Comparison of ENCODE assay signal across 25 mouse cellular contexts in genomic region chr9:58537774-58538173, GRCm38 (mm10). TPM values are rescaled to one million over a fixed set of nuclear protein-coding genes. Genes with fewer than 3 reads are reported as not detected.
DNase-seq lines count a peak whose midpoint lies in the region; ATAC-seq and TF ChIP-seq lines count a peak whose summit lies in the region.
"Had no signal": no experiment of that assay in that cellular context is flagged by ENCODE, and none has a peak within 500 bp of the region (broad histone marks: within the 10 kb centered on the region; RNA-seq: fewer than 3 reads in every experiment).

No protein-coding gene starts in this region.

- TF ChIP-seq RAD21 in MEL (IDR thresholded peaks at IDR 0.05; ENCODE audit: low read depth, low read length), result no peak

- no peaks in the 10 kb centered on the region for H3K27me3 ChIP-seq in MEL (ENCODE audit: control insufficient read depth in 1 of 2, insufficient read depth in 2 of 2, low read length in 2 of 2)
- H3K27me3 ChIP-seq: forebrain, embryonic 15.5 days; heart, embryonic 12.5 days; neural tube, embryonic 12.5 days had no signal

- peak; percentile 10 to 22; a peak in 1 of 4 replicates for ATAC-seq in hematopoietic stem cell, adult 5-6 weeks (replicated peaks in 1 of 2; ENCODE audit: insufficient read depth in 1 of 2, low FRiP score in 2 of 2, low TSS enrichment in 1 of 2, low read depth in 1 of 2, poor library complexity in 2 of 2, severe bottlenecking in 2 of 2)
- peak; percentile 4 for ATAC-seq in neutrophil, adult 5-6 weeks (ENCODE audit: extremely low read depth, insufficient number of reproducible peaks, low FRiP score, poor library complexity, severe bottlenecking)
- ATAC-seq: CD4-positive, CD25-positive, alpha-beta regulatory T cell, adult 4 months; forebrain, embryonic 15.5 days; inflammation-experienced regulatory T-cells, adult 6 months had no signal

- H3K27ac ChIP-seq in MEL (ENCODE audit: control insufficient read depth, low read depth, low read length), result peak overlapping the region; percentile 50
- H3K27ac ChIP-seq: embryonic facial prominence, embryonic 10.5 days; forebrain, embryonic 15.5 days; hindbrain, embryonic 14.5 days; neural tube, embryonic 12.5 days had no signal

- H3K79me2 ChIP-seq in MEL (ENCODE audit: control insufficient read depth, insufficient read depth, low read length, poor library complexity), result no peaks in the 10 kb centered on the region

- peak; percentile 59 to 66 for DNase-seq in B cell, adult 2 months
- peak; percentile 87 for DNase-seq in MEL (ENCODE audit: low read depth, low spot score)
- DNase-seq in ovary, postnatal 36 days (ENCODE audit: low spot score), result no peak
- DNase-seq in thymus, postnatal 36 days, result no peak
- no peak for DNase-seq in gastrocnemius, adult 8-10 months (ENCODE audit: low spot score in 2 of 2)
- DNase-seq: adrenal gland, postnatal 10 days; gastrocnemius, postnatal 10 days; heart, adult 18-20 months; heart, postnatal 14 days; kidney, adult 2 months; kidney, postnatal 10 days; lung, adult 18-20 months; lung, postnatal 10 days; midbrain, embryonic 14.5 days; thymus, postnatal 25 days had no signal

- TF ChIP-seq POLR2A in MEL (IDR thresholded peaks at IDR 0.05; ENCODE audit: control insufficient read depth in 1 of 2, insufficient read depth in 1 of 2, low read depth in 1 of 2, low read length in 2 of 2, poor library complexity in 1 of 2), result no peak

- TF ChIP-seq CTCF in MEL (IDR thresholded peaks at IDR 0.05 in 2 of 3, conservative IDR thresholded peaks at IDR 0.05 in 1 of 3; ENCODE audit: control insufficient read depth in 1 of 3, insufficient read depth in 1 of 3, low read depth in 2 of 3, low read length in 3 of 3, poor library complexity in 1 of 3, severe bottlenecking in 1 of 3), result no peak

- H3K4me1 ChIP-seq in MEL (ENCODE audit: control insufficient read depth in 1 of 2, insufficient read depth in 2 of 2, low read length in 2 of 2), result peaks cover 6 to 30% of the 10 kb centered on the region in 2 experiments

- no peaks in the 10 kb centered on the region for H3K9me3 ChIP-seq in MEL (replicated peaks; ENCODE audit: insufficient read depth, low read length)
- H3K9me3 ChIP-seq: embryonic facial prominence, embryonic 10.5 days; forebrain, embryonic 15.5 days; heart, embryonic 12.5 days; neural tube, embryonic 12.5 days had no signal

- H3K36me3 ChIP-seq in MEL (ENCODE audit: control insufficient read depth in 1 of 2, insufficient read depth in 2 of 2, low read length in 2 of 2), result peaks cover 0 to 9% of the 10 kb centered on the region in 2 experiments; a peak in 2 of 4 replicates

- peak; percentile 54 to 87; a peak in 3 of 4 replicates for TF ChIP-seq EP300 in MEL (IDR thresholded peaks at IDR 0.05; ENCODE audit: low read depth in 1 of 2, low read length in 2 of 2)

- no peak overlapping the region for H3K4me3 ChIP-seq in MEL (ENCODE audit: control insufficient read depth in 1 of 2, insufficient read depth in 1 of 2, low read depth in 2 of 2, low read length in 2 of 2)
- H3K4me3 ChIP-seq: embryonic facial prominence, embryonic 10.5 days; forebrain, embryonic 15.5 days; heart, embryonic 12.5 days; neural tube, embryonic 12.5 days had no signal

- peak overlapping the region; percentile 18; the same call in 1 of the 2 replicates for H3K9ac ChIP-seq in MEL (ENCODE audit: control insufficient read depth, low read depth, low read length, poor library complexity, severe bottlenecking)
- H3K9ac ChIP-seq: forebrain, embryonic 15.5 days; heart, embryonic 12.5 days; hindbrain, embryonic 14.5 days; neural tube, embryonic 12.5 days had no signal

TF ChIP-seq in MEL, 35 proteins besides CTCF, POLR2A, EP300 and RAD21:
- no peak for TF ChIP-seq UBTF (IDR thresholded peaks at IDR 0.05; ENCODE audit: borderline replicate concordance, insufficient read depth, low read depth, low read length)
- peak; percentile 37; the same call in 1 of the 2 replicates for TF ChIP-seq SIN3A (IDR thresholded peaks at IDR 0.05; ENCODE audit: low read length)
- no peak for TF ChIP-seq POLR2AphosphoS2 (IDR thresholded peaks at IDR 0.05; ENCODE audit: low read length)
- TF ChIP-seq RCOR1 (IDR thresholded peaks at IDR 0.05; ENCODE audit: low read depth, low read length), result peak; percentile 62; the same call in 1 of the 2 replicates
- TF ChIP-seq TBP (IDR thresholded peaks at IDR 0.05; ENCODE audit: low read depth, low read length), result 0 out of 2 replicates have a peak, but pooled peaks have one; percentile 16
- no peak for TF ChIP-seq ZKSCAN1 (IDR thresholded peaks at IDR 0.05; ENCODE audit: low read depth, low read length)
- no peak for TF ChIP-seq MXI1 (IDR thresholded peaks at IDR 0.05; ENCODE audit: low read depth, low read length)
- no peak for TF ChIP-seq CHD1 (IDR thresholded peaks at IDR 0.05; ENCODE audit: low read depth, low read length)
- TF ChIP-seq SMC3 (IDR thresholded peaks at IDR 0.05; ENCODE audit: low read depth, low read length), result no peak
- no peak for TF ChIP-seq NRF1 (IDR thresholded peaks at IDR 0.05; ENCODE audit: insufficient read depth, low read depth, low read length, poor library complexity, severe bottlenecking)
- TF ChIP-seq KAT2A (conservative IDR thresholded peaks at IDR 0.05; ENCODE audit: low read depth, low read length), result no peak
- no peak for TF ChIP-seq ELF1 (IDR thresholded peaks at IDR 0.05; ENCODE audit: low read depth, low read length)
- TF ChIP-seq POLR2AphosphoS5 (IDR thresholded peaks at IDR 0.05; ENCODE audit: borderline replicate concordance, low read depth, low read length), result no peak
- TF ChIP-seq MYC (IDR thresholded peaks at IDR 0.05; ENCODE audit: low read depth, low read length), result no peak
- 0 out of 2 replicates have a peak, but pooled peaks have one; percentile 25 for TF ChIP-seq GATA1 (IDR thresholded peaks at IDR 0.05; ENCODE audit: low read depth, low read length)
- peak; percentile 58; the same call in 1 of the 2 replicates for TF ChIP-seq ETS1 (IDR thresholded peaks at IDR 0.05; ENCODE audit: low read depth, low read length)
- TF ChIP-seq TCF12 (IDR thresholded peaks at IDR 0.05; ENCODE audit: low read depth, low read length), result peak; percentile 12; the same call in 1 of the 2 replicates
- no peak for TF ChIP-seq TAL1 (IDR thresholded peaks at IDR 0.05; ENCODE audit: low read length)
- TF ChIP-seq MEF2A (IDR thresholded peaks at IDR 0.05; ENCODE audit: extremely low read depth, insufficient replicate concordance, low read depth, low read length, poor library complexity, severe bottlenecking), result no peak
- peak; percentile 98 for TF ChIP-seq ZNF384 (IDR thresholded peaks at IDR 0.05; ENCODE audit: low read depth, low read length)
TF ChIP-seq in MEL: peak in this region for 7.

RNA-seq across cellular contexts. Expression of gene Cd276, which starts 17.5 kb away (rescaled TPM):
- 0.10 and 0.12 TPM in 2 replicates for total RNA-seq in MEL (2012; rRNA removed)
- polyA plus RNA-seq in MEL (2012; ENCODE audit: insufficient read depth in 1 of 2, insufficient read length in 2 of 2, low read depth in 1 of 2, low replicate concordance in 2 of 2, missing spikeins in 1 of 2), result 1 to 10 TPM in 1 of 2 experiments, not detected in 1; 3.6 TPM
- 1.6 and 2.6 TPM in 2 replicates for total RNA-seq in hematopoietic stem cell, adult 5-6 weeks (2017)
- 0.37 and 2.9 TPM in 2 replicates for total RNA-seq in neutrophil, adult 5-6 weeks (2017)
- 10 to 100 TPM in 2 of 4 experiments, 1 to 10 TPM in 2; 5.9 to 13.6 (median 10.6) TPM for total RNA-seq in gastrocnemius, adult 8-10 months (2022)
- total RNA-seq: megakaryocyte-erythroid progenitor cell, adult 5-6 weeks had no signal
- polyA plus RNA-seq: CD4-positive, CD25-positive, alpha-beta regulatory T cell, adult 4 months; inflammation-experienced regulatory T-cells, adult 6 months had no signal

RNA-seq across cellular contexts. Expression of gene Nptn, which starts 44.3 kb away (rescaled TPM):
- 69.1 and 71.4 TPM in 2 replicates for total RNA-seq in MEL (2012; rRNA removed)
- 100 to 1,000 TPM in 1 of 2 experiments, not detected in 1; 199 TPM for polyA plus RNA-seq in MEL (2012; ENCODE audit: insufficient read depth in 1 of 2, insufficient read length in 2 of 2, low read depth in 1 of 2, low replicate concordance in 2 of 2, missing spikeins in 1 of 2)
- 45.5 and 64.8 TPM in 2 replicates for total RNA-seq in hematopoietic stem cell, adult 5-6 weeks (2017)
- 168 and 182 TPM in 2 replicates for total RNA-seq in neutrophil, adult 5-6 weeks (2017)
- 100 to 1,000 TPM in 2 of 4 experiments, 10 to 100 TPM in 2; 90.1 to 125 (median 108) TPM for total RNA-seq in gastrocnemius, adult 8-10 months (2022)

RNA-seq across cellular contexts. Expression of gene Insyn1, which starts 49.4 kb away (rescaled TPM):
- total RNA-seq in MEL (2012; rRNA removed), result not detected in 2 replicates
- not detected for polyA plus RNA-seq in MEL (2012; ENCODE audit: insufficient read depth in 1 of 2, insufficient read length in 2 of 2, low read depth in 1 of 2, low replicate concordance in 2 of 2, missing spikeins in 1 of 2)
- total RNA-seq in hematopoietic stem cell, adult 5-6 weeks (2017), result 0.38 TPM in 1 of 2 replicates, not detected in the other
- total RNA-seq in neutrophil, adult 5-6 weeks (2017), result not detected in 2 replicates
- total RNA-seq in gastrocnemius, adult 8-10 months (2022), result 10 to 100 TPM; 21.3 to 34.2 (median 28.3) TPM
- total RNA-seq: megakaryocyte-erythroid progenitor cell, adult 5-6 weeks had no signal
- polyA plus RNA-seq: CD4-positive, CD25-positive, alpha-beta regulatory T cell, adult 4 months; inflammation-experienced regulatory T-cells, adult 6 months had no signal

Comparison
In these comparisons a context has a peak if more than half of its experiments do, and no peak if none do; other contexts are left out.
1. DNase-seq: peak in B cell, adult 2 months (2 of 2) and MEL (single experiment); none in ovary, postnatal 36 days (single experiment), thymus, postnatal 36 days (0 of 2) and gastrocnemius, adult 8-10 months (0 of 2).
2. RNA of gene Insyn1, which starts 49.4 kb away (total RNA-seq): 21.3 to 34.2 TPM in gastrocnemius, adult 8-10 months; not detected in MEL, 0.38 TPM in hematopoietic stem cell, adult 5-6 weeks and not detected in neutrophil, adult 5-6 weeks; every median in the first group is over 10 times any median in the second.